Mouse (Mus musculus) macrophage (primary cell): ENCODE results near the gene Tas2r137. TPM values are rescaled to one million over a fixed set of nuclear protein-coding genes. Genes with fewer than 3 reads are reported as not detected.

Experiments
- polyA plus RNA-seq: library from polyadenylated mRNA; stranded (reverse); fragments of 250-400 nt; gene quantifications from 3 replicates; pipeline ENCODE4 v1.2.4, GENCODE M21; 2018; ENCODE audit warnings: inconsistent platforms

Tas2r137 gene
- polyA plus RNA-seq, 1 experiment from 2014 or later, result not detected

Other genes starting within 250 kb of the Tas2r137 start
- gene Agk, start 166.1 kb upstream of the Tas2r137 start, polyA plus RNA-seq, result 7.7 to 13.1 TPM (median 12.4 TPM) in 3 replicates
- gene E330009J07Rik, start 55.1 kb upstream of the Tas2r137 start, polyA plus RNA-seq, result 0.63 to 1.2 TPM (median 1.1 TPM) in 3 replicates
- gene Wee2, start 52.1 kb upstream of the Tas2r137 start, polyA plus RNA-seq, result not detected in 3 replicates
- gene Ssbp1, start 19.9 kb upstream of the Tas2r137 start, polyA plus RNA-seq, result 40.4 to 71.1 TPM (median 43.2 TPM) in 3 replicates
- not detected in 3 replicates for gene Tas2r108, start 2.3 kb downstream of the Tas2r137 start, polyA plus RNA-seq
- not detected in 3 replicates for gene Prss37, start 28.3 kb downstream of the Tas2r137 start, polyA plus RNA-seq
- not detected in 3 replicates for gene Olfr461, start 63.8 kb downstream of the Tas2r137 start, polyA plus RNA-seq
- gene Olfr460, start 78.3 kb downstream of the Tas2r137 start, polyA plus RNA-seq, result not detected in 3 replicates
- gene Clec5a, start 94.6 kb downstream of the Tas2r137 start, polyA plus RNA-seq, result 34.8 to 46.5 TPM (median 43.4 TPM) in 3 replicates
- not detected in 3 replicates for gene Tas2r138, start 122.1 kb downstream of the Tas2r137 start, polyA plus RNA-seq
- gene Mgam, start 137.6 kb downstream of the Tas2r137 start, polyA plus RNA-seq, result 0.11 TPM in 1 of 3 replicates, not detected in the others